Mouse (Mus musculus) megakaryocyte, embryonic 14.5 days (primary cell): ENCODE results near the gene Als2cr12. TPM values are rescaled to one million over a fixed set of nuclear protein-coding genes. Genes with fewer than 3 reads are reported as not detected.

Experiments used
- H3K27me3 ChIP-seq: replicated peaks from 2 replicates; pipeline ENCODE3; 2012; ENCODE audit warnings: inconsistent platforms
- H3K36me3 ChIP-seq: replicated peaks from 2 replicates; pipeline ENCODE3; 2012; ENCODE audit warnings: low read length, inconsistent platforms, mixed read lengths
- H3K4me1 ChIP-seq: 2 replicates; pipeline ENCODE4 v1.6.1; 2012; ENCODE audit warnings: inconsistent platforms
- H3K4me3 ChIP-seq: replicated peaks from 2 replicates; pipeline ENCODE3; 2012; ENCODE audit warnings: moderate library complexity, mild to moderate bottlenecking, inconsistent platforms
- H3K9me3 ChIP-seq: 2 replicates; pipeline ENCODE4 v1.6.1; 2012; ENCODE audit warnings: inconsistent platforms
- FLI1 ChIP-seq: IDR thresholded peaks from 2 replicates; pipeline ENCODE4 v1.6.1; 2012; ENCODE audit warnings: low read length, inconsistent platforms, mixed read lengths
- GATA1 ChIP-seq: IDR thresholded peaks from 3 replicates; pipeline ENCODE4 v1.6.1; 2012; ENCODE audit warnings: mixed read lengths, low read length, inconsistent platforms, borderline replicate concordance
- polyA plus RNA-seq: library from polyadenylated mRNA; stranded (reverse); fragments of >175 nt; gene quantifications from 2 replicates; pipeline ENCODE4 v1.2.3, GENCODE M21; 2012; ENCODE audit warnings: low replicate concordance; ENCODE audit not compliant: insufficient read depth

Gene Als2cr12
- polyA plus RNA-seq, 1 experiment: not detected

GRCm38 (mm10) chr1:58720988-58721387 lies 25.2 kb upstream of the Als2cr12 start:
- H3K27me3 ChIP-seq: no peaks in the 10 kb centered on the region
- H3K4me1 ChIP-seq: peaks cover 93% of the 10 kb centered on the region
- peak overlapping the region; percentile 85 for H3K4me3 ChIP-seq
- H3K36me3 ChIP-seq: peaks cover 78% of the 10 kb centered on the region
- no peaks in the 10 kb centered on the region for H3K9me3 ChIP-seq
- TF ChIP-seq GATA1: no peak
- TF ChIP-seq FLI1: no peak

DNA sequence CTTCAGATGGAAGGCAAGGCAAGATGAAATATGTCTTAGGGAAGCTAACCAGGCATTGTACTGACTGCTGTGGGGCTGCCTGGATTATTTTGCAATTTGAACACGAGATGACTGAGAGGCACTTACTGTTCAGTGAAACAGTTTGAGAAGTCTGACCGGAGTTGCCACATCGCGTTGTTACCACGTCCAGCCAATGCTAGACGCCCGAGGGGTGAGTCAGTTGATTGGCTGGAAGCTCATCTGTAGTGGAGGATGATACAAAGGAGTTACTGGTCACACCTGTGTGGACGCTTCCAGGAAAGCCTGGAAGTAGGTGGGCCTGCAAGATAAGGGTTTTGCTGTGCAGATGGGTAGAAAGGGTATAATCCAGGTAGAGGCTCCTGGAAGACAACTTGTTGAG lies 24.3 kb upstream of the Als2cr12 start:
- Histone ChIP-seq H3K4me1 (peaks cover 93% of the 10 kb centered on the region), H3K27me3 (no peaks in the 10 kb centered on the region), H3K9me3 (no peaks in the 10 kb centered on the region), H3K36me3 (peaks cover 81% of the 10 kb centered on the region), H3K4me3 (peak overlapping the region; percentile 85)
- TF ChIP-seq GATA1 (no peak), FLI1 (no peak)

GRCm38 (mm10) chr1:58719356-58719945 lies 23.7 kb upstream of the Als2cr12 start:
- Histone ChIP-seq H3K36me3 (peaks cover 86% of the 10 kb centered on the region), H3K4me1 (peaks cover 90% of the 10 kb centered on the region), H3K9me3 (no peaks in the 10 kb centered on the region), H3K4me3 (peak overlapping the region; percentile 67), H3K27me3 (no peaks in the 10 kb centered on the region)
- TF ChIP-seq GATA1: no peak
- no peak for TF ChIP-seq FLI1

DNA sequence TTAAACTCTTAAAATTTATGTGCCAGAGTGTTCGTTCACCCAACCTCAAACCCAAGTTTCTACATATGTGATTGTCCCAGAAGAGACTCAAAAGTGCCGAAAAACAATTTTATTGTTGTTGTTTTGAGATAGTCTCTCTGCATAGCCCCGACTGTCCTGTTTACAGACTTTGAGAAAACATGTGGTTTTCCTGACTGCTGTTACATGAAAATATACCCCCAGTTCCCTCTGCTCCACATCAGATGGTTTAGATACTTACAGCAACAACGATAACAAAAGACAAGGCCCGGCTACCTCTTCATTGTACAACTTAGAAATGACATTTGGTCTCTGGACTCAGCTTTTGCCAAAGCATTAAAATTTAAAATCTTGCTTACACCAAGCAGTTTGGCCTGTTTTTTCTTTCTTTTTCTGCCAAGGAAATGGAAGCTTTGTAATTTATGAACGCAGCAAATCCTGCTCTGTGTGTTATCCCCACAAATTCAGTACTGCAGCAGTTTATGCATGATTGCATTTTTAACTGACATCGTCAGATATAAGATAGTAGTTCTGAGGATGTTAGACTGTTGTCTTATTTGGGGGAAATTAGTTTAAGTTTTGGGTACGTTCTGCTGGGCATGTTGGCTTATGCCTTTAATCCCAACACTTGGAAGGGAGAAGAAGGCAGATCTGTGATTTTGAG lies 21.9 kb upstream of the Als2cr12 start:
- TF ChIP-seq GATA1 (no peak), FLI1 (no peak)
- Histone ChIP-seq H3K4me1 (peaks cover 72% of the 10 kb centered on the region), H3K36me3 (peaks cover 77% of the 10 kb centered on the region), H3K9me3 (no peaks in the 10 kb centered on the region), H3K27me3 (no peaks in the 10 kb centered on the region), H3K4me3 (no peak overlapping the region)

DNA sequence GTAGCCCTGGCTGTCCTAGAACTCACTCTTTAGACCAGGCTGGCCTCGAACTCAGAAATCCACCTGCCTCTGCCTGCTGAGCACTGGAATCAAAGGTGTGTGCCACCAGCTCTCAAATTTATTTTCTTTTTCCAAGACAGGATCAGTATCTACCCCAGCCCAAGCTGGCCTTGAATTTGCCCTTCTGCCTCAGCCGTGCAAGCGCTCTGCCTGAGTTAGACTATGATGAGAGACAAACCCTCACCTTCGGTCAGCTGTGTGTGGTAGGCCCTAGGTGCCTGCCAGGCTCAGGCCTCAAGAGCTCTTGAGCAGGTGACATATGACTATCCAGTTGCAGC lies 21.1 kb upstream of the Als2cr12 start:
- Histone ChIP-seq H3K9me3 (no peaks in the 10 kb centered on the region), H3K36me3 (peaks cover 68% of the 10 kb centered on the region), H3K4me3 (peak overlapping the region; percentile 85), H3K27me3 (no peaks in the 10 kb centered on the region), H3K4me1 (peaks cover 64% of the 10 kb centered on the region)
- no peak for TF ChIP-seq FLI1
- TF ChIP-seq GATA1: no peak

DNA sequence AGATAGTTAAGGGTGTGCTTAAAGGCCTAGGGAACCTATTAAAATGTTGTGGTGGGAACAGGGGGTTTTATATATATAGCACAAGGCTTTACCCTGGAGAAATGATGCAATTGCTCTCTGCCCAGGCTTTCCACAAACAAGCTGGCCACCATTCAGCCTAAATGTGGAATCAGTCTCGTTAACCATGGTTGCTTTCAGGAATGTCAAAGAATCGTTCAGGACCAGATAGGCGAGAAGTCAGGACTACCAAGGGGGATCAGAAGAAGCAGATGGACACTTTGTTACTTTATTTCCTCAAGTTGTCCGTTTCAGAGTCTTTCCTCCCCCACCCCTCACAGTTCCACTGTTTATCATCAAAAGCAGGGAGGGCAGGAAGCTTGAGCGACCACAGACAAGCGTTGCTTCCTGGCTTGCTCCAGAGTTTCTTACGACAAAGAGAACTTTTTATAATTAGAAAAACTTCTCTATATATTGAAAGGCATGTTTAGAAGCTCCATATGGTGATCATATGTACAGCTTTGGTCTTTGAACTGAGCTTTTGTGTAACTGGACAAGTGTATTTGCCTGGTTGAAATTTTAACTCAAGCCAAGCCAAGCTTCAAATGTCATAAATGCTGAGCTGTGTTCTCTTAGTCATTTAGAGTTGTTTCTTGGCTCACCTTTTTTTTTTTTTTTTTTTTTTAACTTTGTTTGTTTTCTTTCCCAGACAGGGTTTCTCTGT lies 20.5 kb upstream of the Als2cr12 start:
- H3K27me3 ChIP-seq: no peaks in the 10 kb centered on the region
- TF ChIP-seq FLI1 (no peak), GATA1 (no peak)
- H3K36me3 ChIP-seq: peaks cover 63% of the 10 kb centered on the region
- peaks cover 58% of the 10 kb centered on the region for H3K4me1 ChIP-seq
- H3K4me3 ChIP-seq: peak overlapping the region; percentile 89
- H3K9me3 ChIP-seq: no peaks in the 10 kb centered on the region

- H3K4me3 ChIP-seq: peak overlapping the region; percentile 89
- peaks cover 58% of the 10 kb centered on the region for H3K36me3 ChIP-seq
- no peaks in the 10 kb centered on the region for H3K9me3 ChIP-seq
- peaks cover 53% of the 10 kb centered on the region for H3K4me1 ChIP-seq
- H3K27me3 ChIP-seq: no peaks in the 10 kb centered on the region
- TF ChIP-seq FLI1: no peak
- TF ChIP-seq GATA1: no peak
These were observed 19.7 kb upstream of the Als2cr12 start for GRCm38 (mm10) chr1:58715536-58715935.

DNA sequence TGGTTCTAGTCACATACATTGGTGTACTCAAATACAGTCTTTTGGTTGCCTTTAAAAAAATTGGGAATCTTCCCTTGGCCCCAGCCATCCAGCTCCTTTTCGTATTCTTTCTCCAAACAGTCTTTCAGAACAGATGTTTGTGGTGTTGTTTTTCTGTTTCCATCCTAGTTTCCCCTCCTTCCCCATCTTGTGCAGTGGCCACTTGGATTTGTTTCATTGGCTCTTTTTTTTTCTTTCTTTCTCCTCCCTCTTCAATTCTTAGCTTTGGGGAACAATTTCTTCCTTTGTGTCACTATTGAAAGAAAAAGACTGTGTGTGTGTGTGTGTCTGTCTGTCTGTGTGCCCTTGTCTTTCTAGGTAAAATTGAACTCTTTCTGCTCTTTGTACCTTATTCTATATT lies 18.6 kb upstream of the Als2cr12 start:
- no peaks in the 10 kb centered on the region for H3K9me3 ChIP-seq
- no peak for TF ChIP-seq FLI1
- no peak for TF ChIP-seq GATA1
- peaks cover 43% of the 10 kb centered on the region for H3K4me1 ChIP-seq
- H3K4me3 ChIP-seq: peak overlapping the region; percentile 93
- H3K27me3 ChIP-seq: no peaks in the 10 kb centered on the region
- peaks cover 46% of the 10 kb centered on the region for H3K36me3 ChIP-seq

GRCm38 (mm10) chr1:58713893-58714231 lies 18.1 kb upstream of the Als2cr12 start:
- H3K4me3 ChIP-seq: peak overlapping the region; percentile 93
- peaks cover 43% of the 10 kb centered on the region for H3K4me1 ChIP-seq
- TF ChIP-seq FLI1: no peak
- no peak for TF ChIP-seq GATA1
- no peaks in the 10 kb centered on the region for H3K27me3 ChIP-seq
- H3K36me3 ChIP-seq: peaks cover 41% of the 10 kb centered on the region
- H3K9me3 ChIP-seq: no peaks in the 10 kb centered on the region

DNA sequence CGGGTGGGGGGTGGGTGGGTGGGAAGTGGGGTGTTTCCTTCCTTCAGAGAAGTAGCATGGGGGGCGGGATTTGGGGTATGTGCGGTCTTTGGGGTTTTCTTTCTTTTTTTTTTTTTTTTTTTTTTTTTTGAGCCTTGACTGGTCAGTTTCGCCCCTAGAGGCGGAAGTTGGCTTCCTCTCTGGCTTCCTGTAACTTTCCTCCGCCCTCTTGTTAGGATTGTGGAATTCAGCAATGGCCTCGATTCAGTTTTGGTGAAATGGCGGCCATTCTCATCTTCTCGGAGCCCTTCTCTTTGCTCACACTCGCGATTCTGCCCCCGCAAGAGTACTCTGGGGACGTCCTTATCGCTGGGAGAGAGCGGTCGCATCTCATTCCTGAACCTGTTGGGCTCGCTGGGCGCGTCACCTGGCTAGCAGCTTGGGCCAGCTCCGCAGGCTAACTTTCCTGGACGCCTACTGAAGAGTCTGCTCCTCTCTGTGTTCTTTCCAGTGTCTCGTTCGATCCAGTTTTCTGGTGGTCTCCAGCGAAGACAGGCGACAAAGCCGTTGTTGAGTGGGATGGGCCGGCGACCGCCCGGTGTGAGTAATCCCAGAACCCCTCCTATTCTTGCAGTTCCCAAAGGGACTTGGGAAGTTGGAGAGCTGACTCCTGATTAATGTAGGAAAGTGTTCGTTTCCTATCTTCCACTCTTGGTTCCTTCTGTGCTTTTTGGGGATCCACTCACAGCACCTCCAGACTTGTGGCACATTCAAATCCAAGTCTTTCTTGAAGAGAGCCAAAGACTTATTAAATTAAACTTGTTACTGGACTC lies 17.5 kb upstream of the Als2cr12 start:
- H3K4me3 ChIP-seq: peak overlapping the region; percentile 93
- peaks cover 2% of the 10 kb centered on the region; the same call in 1 of the 2 replicates for H3K9me3 ChIP-seq
- no peaks in the 10 kb centered on the region for H3K27me3 ChIP-seq
- H3K4me1 ChIP-seq: peaks cover 40% of the 10 kb centered on the region
- peaks cover 37% of the 10 kb centered on the region for H3K36me3 ChIP-seq
- no peak for TF ChIP-seq GATA1
- no peak for TF ChIP-seq FLI1
